Mouse (Mus musculus) stomach, embryonic 15.5 days (tissue): ENCODE measurements around the gene Pde4d. TPM values are rescaled to one million over a fixed set of nuclear protein-coding genes. Genes with fewer than 3 reads are reported as not detected.

ENCODE experiments used
- ATAC-seq: fragments of 200-750 bp; cut with Nextera tagmentation; 2 replicates; pipeline ENCODE4 v1.8.0; 2017; ENCODE audit warnings: low read depth, moderate number of reproducible peaks, moderate TSS enrichment; ENCODE audit not compliant: insufficient read depth, low FRiP score
- H3K27ac ChIP-seq: fragments of 300-500 bp; sonication (generic); 2 replicates; pipeline ENCODE4 v1.5.1; 2015; ENCODE audit warnings: mild to moderate bottlenecking, inconsistent platforms
- H3K27me3 ChIP-seq: fragments of 300-500 bp; sonication (generic); replicated peaks from 2 replicates; pipeline ENCODE4 v1.6.1; 2015; ENCODE audit warnings: inconsistent platforms
- H3K36me3 ChIP-seq: fragments of 300-500 bp; sonication (generic); 2 replicates; pipeline ENCODE4 v1.6.1; 2015; ENCODE audit warnings: inconsistent platforms
- H3K4me1 ChIP-seq: fragments of 300-500 bp; sonication (generic); 2 replicates; pipeline ENCODE4 v1.6.1; 2015; ENCODE audit warnings: inconsistent platforms
- H3K4me2 ChIP-seq: fragments of 300-500 bp; sonication (generic); 2 replicates; pipeline ENCODE4 v1.6.1; 2015; ENCODE audit warnings: mild to moderate bottlenecking, inconsistent platforms
- H3K4me3 ChIP-seq: fragments of 300-500 bp; sonication (generic); replicated peaks from 2 replicates; pipeline ENCODE4 v1.5.1; 2015; ENCODE audit warnings: inconsistent platforms
- H3K9ac ChIP-seq: fragments of 300-500 bp; sonication (generic); 2 replicates; pipeline ENCODE4 v1.6.1; 2015; ENCODE audit warnings: inconsistent platforms
- H3K9me3 ChIP-seq: fragments of 300-500 bp; sonication (generic); 2 replicates; pipeline ENCODE4 v1.6.1; 2016; ENCODE audit warnings: inconsistent platforms
- WGBS: fragments of 180-500 bp; shearing (Covaris S2); methylation state at CpG from one replicate; pipeline ENCODE4 v1.1.7; 2015; 5-methylcytosine and 5-hydroxymethylcytosine counted together
- polyA plus RNA-seq: library from polyadenylated mRNA; unstranded; fragments of >200 nt; fragmentation: Nextera tagmentation; extraction: Ambion mirVana; gene quantifications from 2 replicates; pipeline ENCODE4 v1.2.1, GENCODE M21; 2015

The Pde4d gene
- polyA plus RNA-seq, 1 experiment from 2014 or later: 22.8 TPM

DNA sequence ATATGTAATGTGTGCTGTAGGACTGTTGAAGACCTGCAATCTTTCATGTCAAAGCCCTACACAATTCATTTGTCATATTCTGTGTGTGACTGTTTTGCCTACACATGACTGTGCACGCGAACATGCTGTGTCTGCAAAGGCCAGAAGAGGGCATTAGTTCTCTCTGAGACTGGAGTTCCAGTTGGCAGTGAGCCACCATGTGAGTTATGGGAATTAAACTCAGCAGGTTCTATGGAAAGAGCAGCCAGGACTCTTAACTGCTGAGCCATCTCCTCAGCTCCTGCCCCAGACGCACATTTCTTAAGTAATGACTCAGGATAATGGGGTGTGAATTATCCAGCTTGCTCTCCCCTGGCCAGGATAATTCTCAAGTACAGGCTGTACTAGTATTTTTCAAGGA is 363.2 kb downstream of the Pde4d start:
- Histone ChIP-seq H3K4me1 (no peaks in the 10 kb centered on the region), H3K27ac (no peak overlapping the region), H3K4me3 (no peak overlapping the region), H3K9me3 (no peaks in the 10 kb centered on the region), H3K27me3 (no peaks in the 10 kb centered on the region), H3K9ac (no peak overlapping the region), H3K4me2 (no peak overlapping the region), H3K36me3 (no peaks in the 10 kb centered on the region)
- no peak for ATAC-seq
- WGBS: 51% methylated on average over 3 of the region's 3 CpGs

- H3K4me2 ChIP-seq: no peak overlapping the region
- H3K4me1 ChIP-seq: no peaks in the 10 kb centered on the region
- no peaks in the 10 kb centered on the region for H3K27me3 ChIP-seq
- H3K9ac ChIP-seq: no peak overlapping the region
- WGBS: 54% methylated on average over 6 of the region's 6 CpGs
- H3K4me3 ChIP-seq: no peak overlapping the region
- no peak overlapping the region for H3K27ac ChIP-seq
- H3K9me3 ChIP-seq: no peaks in the 10 kb centered on the region
- peak; percentile 90 for ATAC-seq
- no peaks in the 10 kb centered on the region for H3K36me3 ChIP-seq
Measured at GRCm38 (mm10) chr13:108819846-108820408, 370.2 kb downstream of the Pde4d start.

GRCm38 (mm10) chr13:108820487-108820886 is 370.7 kb downstream of the Pde4d start:
- H3K9ac ChIP-seq: no peak overlapping the region
- no peak overlapping the region for H3K27ac ChIP-seq
- no peak for ATAC-seq

GRCm38 (mm10) chr13:108821270-108821669 is 371.5 kb downstream of the Pde4d start:
- Histone ChIP-seq H3K4me2 (no peak overlapping the region), H3K9ac (no peak overlapping the region), H3K9me3 (no peaks in the 10 kb centered on the region), H3K4me3 (no peak overlapping the region), H3K4me1 (no peaks in the 10 kb centered on the region), H3K36me3 (no peaks in the 10 kb centered on the region), H3K27me3 (no peaks in the 10 kb centered on the region), H3K27ac (no peak overlapping the region)
- WGBS: 66% methylated on average over 7 of the region's 7 CpGs
- no peak for ATAC-seq

More at GRCm38 (mm10) chr13:108820487-108820886, 370.7 kb downstream of the Pde4d start:
- no peaks in the 10 kb centered on the region for H3K36me3 ChIP-seq
- H3K4me3 ChIP-seq: no peak overlapping the region
- no peaks in the 10 kb centered on the region for H3K27me3 ChIP-seq
- H3K4me2 ChIP-seq: no peak overlapping the region
- 66% methylated on average over 2 of the region's 2 CpGs for WGBS
- no peaks in the 10 kb centered on the region for H3K9me3 ChIP-seq
- no peaks in the 10 kb centered on the region for H3K4me1 ChIP-seq

DNA sequence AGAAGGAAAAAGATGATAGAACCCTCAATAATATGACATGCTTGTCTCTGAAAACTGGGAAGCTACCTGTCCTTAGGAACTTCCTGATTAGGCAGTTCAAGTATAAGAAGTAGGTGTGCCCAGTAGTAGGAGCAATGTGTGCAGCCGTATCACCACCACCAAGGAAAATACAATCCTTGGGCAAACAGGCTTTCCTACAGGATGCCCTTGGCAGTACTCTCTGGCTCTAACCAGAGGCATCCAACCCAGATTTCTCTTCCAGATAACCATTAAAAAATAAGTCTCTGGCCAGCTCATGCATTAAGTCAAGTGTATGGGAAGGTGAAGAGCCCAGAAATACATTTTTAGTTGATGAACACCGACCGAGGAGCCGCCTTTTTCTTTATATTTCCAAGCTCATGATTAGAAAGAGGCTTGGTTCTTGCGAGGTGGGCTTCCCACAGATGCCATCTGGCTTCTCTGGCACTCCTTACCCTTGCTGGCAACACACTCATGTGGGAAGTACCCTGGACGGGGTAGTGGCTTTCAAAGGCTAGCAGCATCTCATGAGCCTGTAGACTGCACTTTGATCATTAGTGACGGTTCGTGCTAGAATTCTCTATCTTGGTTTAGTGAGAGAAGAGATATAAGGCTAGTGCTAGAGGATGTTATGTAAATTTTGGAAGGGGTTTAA is 375.0 kb downstream of the Pde4d start:
- 89% methylated on average over 8 of the region's 8 CpGs for WGBS
- Histone ChIP-seq H3K4me2 (no peak overlapping the region), H3K27ac (no peak overlapping the region), H3K4me1 (no peaks in the 10 kb centered on the region), H3K9me3 (no peaks in the 10 kb centered on the region), H3K27me3 (no peaks in the 10 kb centered on the region), H3K36me3 (no peaks in the 10 kb centered on the region), H3K4me3 (no peak overlapping the region), H3K9ac (no peak overlapping the region)
- ATAC-seq: no peak

DNA sequence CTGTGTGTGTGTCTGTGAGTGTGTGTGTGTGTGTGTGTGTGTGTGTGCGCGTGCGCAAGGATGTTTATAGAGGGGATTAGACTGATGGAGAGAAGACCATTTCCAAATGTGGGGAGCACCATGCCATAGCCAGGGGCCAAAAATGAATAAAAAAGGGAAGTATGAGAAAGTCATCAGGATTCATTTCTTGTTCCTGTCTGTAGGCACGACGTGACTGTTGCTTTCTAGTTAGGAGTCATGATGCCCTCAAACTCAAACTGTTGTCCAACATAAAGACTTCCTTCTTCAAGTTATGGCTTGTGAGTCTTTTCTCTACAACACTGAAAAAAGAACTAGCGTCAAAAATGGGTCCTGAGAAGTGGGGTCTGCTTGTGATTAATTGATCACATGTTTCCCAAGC is 375.8 kb downstream of the Pde4d start:
- Histone ChIP-seq H3K27ac (no peak overlapping the region), H3K4me3 (no peak overlapping the region), H3K9me3 (no peaks in the 10 kb centered on the region), H3K27me3 (no peaks in the 10 kb centered on the region), H3K36me3 (no peaks in the 10 kb centered on the region), H3K4me1 (no peaks in the 10 kb centered on the region), H3K4me2 (no peak overlapping the region), H3K9ac (no peak overlapping the region)
- no peak for ATAC-seq
- WGBS: 83% methylated on average over 6 of the region's 6 CpGs

DNA sequence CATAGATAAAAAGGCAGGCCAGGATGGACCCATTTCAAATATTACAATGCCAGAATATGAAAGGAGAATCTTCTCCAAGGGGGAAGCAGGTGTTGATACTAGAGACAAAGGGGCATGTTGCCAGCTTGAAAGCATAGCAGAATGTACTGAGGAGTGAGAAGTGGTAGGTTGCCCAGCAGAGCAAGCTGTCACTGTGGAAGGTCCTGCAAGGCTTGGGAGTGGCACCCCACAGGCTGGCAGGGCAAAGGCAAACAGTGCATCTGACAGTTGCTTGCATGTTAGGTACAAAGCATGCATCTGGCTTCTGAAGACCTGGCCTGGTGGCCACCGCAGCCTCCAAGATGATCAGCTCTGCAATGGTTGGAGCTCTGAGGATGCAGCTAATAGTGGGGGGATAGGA is 384.4 kb downstream of the Pde4d start:
- WGBS: 100% methylated on average over 1 of the region's 1 CpGs
- ATAC-seq: no peak
- Histone ChIP-seq H3K27ac (no peak overlapping the region), H3K9me3 (no peaks in the 10 kb centered on the region), H3K4me1 (no peaks in the 10 kb centered on the region), H3K9ac (no peak overlapping the region), H3K27me3 (no peaks in the 10 kb centered on the region), H3K4me3 (no peak overlapping the region), H3K4me2 (no peak overlapping the region), H3K36me3 (no peaks in the 10 kb centered on the region)

DNA sequence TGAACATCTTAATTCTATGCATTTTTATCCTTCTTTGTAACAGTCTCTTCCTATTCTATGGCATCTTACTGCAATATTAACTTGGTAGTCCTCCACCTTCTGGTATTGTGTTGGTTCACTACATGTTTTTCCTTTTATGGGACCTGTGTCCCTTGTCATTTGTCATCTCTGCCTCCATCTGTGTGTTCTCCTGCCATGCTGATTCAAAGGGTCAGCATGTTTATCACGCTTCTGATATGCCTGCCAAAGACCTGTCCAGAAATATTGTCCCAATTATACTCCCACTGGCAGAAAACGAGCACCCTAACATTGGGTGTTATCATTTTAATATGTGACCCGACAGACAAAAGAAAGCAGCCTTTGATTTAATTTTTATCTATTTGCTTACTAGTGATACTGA is 386.6 kb downstream of the Pde4d start:
- H3K4me1 ChIP-seq: no peaks in the 10 kb centered on the region
- no peak overlapping the region for H3K27ac ChIP-seq
- H3K9ac ChIP-seq: no peak overlapping the region
- no peaks in the 10 kb centered on the region for H3K9me3 ChIP-seq
- no peak overlapping the region for H3K4me2 ChIP-seq
- no peaks in the 10 kb centered on the region for H3K27me3 ChIP-seq
- ATAC-seq: no peak
- WGBS: 68% methylated on average over 3 of the region's 3 CpGs
- H3K4me3 ChIP-seq: no peak overlapping the region
- H3K36me3 ChIP-seq: no peaks in the 10 kb centered on the region

- H3K27me3 ChIP-seq: no peaks in the 10 kb centered on the region
- WGBS: 40% methylated on average over 7 of the region's 7 CpGs
- H3K9ac ChIP-seq: no peak overlapping the region
- no peaks in the 10 kb centered on the region for H3K4me1 ChIP-seq
- no peak overlapping the region for H3K27ac ChIP-seq
- H3K9me3 ChIP-seq: no peaks in the 10 kb centered on the region
- no peaks in the 10 kb centered on the region for H3K36me3 ChIP-seq
- no peak for ATAC-seq
- no peak overlapping the region for H3K4me3 ChIP-seq
- no peak overlapping the region for H3K4me2 ChIP-seq
Measured at GRCm38 (mm10) chr13:108839142-108839541, 389.4 kb downstream of the Pde4d start.

GRCm38 (mm10) chr13:108854090-108854489 is 404.3 kb downstream of the Pde4d start:
- Histone ChIP-seq H3K36me3 (no peaks in the 10 kb centered on the region), H3K4me3 (no peak overlapping the region), H3K9me3 (no peaks in the 10 kb centered on the region), H3K27ac (no peak overlapping the region), H3K4me2 (no peak overlapping the region), H3K27me3 (no peaks in the 10 kb centered on the region), H3K9ac (no peak overlapping the region), H3K4me1 (no peaks in the 10 kb centered on the region)
- ATAC-seq: no peak
- 29% methylated on average over 5 of the region's 5 CpGs for WGBS

DNA sequence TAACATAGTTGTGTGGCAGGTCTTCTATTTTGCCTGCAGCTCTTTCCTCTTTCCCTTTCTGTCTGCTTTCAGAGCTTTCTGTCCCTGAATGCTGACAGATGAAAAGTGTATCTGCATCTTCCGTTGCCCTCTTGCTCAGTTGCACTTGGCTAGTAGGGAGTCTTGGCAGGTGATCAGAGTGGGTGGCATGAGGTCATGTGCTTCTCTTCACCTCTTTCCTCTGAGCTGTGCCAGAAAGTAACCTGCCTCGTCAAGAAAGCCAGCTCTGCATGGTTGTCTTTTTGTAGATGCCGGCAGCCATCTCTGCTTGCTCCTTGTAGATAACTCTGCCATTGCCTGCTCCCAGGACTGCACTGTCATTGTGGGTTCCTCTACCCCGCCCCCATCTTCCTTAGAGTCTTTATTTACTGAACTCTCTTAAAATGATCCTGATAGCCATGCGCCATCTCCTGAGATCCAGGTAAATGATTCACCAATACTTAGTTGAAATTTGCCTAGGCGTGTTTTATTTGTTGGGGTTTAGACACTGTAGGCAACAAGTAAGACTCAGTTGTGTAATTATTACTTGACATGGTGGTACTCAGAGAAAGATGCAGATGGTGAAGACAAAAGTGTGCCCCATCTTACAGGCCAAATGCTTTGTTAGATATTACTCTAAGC is 407.2 kb downstream of the Pde4d start:
- no peak for ATAC-seq
- WGBS: 67% methylated on average over 6 of the region's 6 CpGs
- no peak overlapping the region for H3K4me2 ChIP-seq
- H3K4me3 ChIP-seq: no peak overlapping the region
- no peaks in the 10 kb centered on the region for H3K27me3 ChIP-seq
- H3K9ac ChIP-seq: no peak overlapping the region
- no peaks in the 10 kb centered on the region for H3K9me3 ChIP-seq
- H3K4me1 ChIP-seq: no peaks in the 10 kb centered on the region
- no peaks in the 10 kb centered on the region for H3K36me3 ChIP-seq
- no peak overlapping the region for H3K27ac ChIP-seq

DNA sequence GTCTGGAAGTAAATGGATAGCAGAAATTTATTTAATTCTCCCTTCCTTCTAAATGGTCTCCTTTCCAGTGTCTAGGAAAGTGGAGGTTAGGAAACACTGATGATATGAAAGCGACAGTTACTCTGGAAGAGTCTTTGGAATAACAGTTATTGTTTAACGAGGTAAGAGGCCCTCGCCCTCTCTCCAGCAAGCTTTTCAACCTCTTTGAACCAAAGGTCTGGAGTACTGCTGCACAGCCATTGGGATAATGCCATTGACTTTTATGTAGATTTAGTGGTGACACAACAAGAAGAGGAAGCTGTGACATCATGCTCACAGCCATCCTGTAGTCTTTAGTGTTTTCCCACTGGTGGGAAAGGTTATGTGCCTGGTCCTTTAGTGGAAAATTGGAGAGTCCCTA is 409.6 kb downstream of the Pde4d start:
- H3K4me3 ChIP-seq: no peak overlapping the region
- WGBS: 79% methylated on average over 3 of the region's 3 CpGs
- H3K36me3 ChIP-seq: no peaks in the 10 kb centered on the region

More for the DNA sequence above, 409.6 kb downstream of the Pde4d start:
- no peak overlapping the region for H3K9ac ChIP-seq
- H3K27ac ChIP-seq: no peak overlapping the region
- no peak for ATAC-seq
- no peaks in the 10 kb centered on the region for H3K9me3 ChIP-seq
- H3K4me1 ChIP-seq: no peaks in the 10 kb centered on the region
- H3K27me3 ChIP-seq: no peaks in the 10 kb centered on the region
- no peak overlapping the region for H3K4me2 ChIP-seq
